Mouse (Mus musculus) heart, adult 2 months (tissue): ENCODE results near the gene Krtap17-1. TPM values are rescaled to one million over a fixed set of nuclear protein-coding genes. Genes with fewer than 3 reads are reported as not detected.

ENCODE experiments used
- DNase-seq, 2 experiments: peaks; one replicate each; pipeline ENCODE4 v3.0.0; 2021
- H3K27ac ChIP-seq: fragments of 200-600 bp; 2 replicates; pipeline ENCODE4 v1.8.1; 2022
- H3K27me3 ChIP-seq: fragments of 200-500 bp; 2 replicates; pipeline ENCODE4 v1.6.1; 2012; ENCODE audit warnings: mild to moderate bottlenecking, low read length, inconsistent platforms, mixed read lengths; ENCODE audit not compliant: control insufficient read depth, insufficient read depth
- H3K36me3 ChIP-seq: fragments of 200-500 bp; 2 replicates; pipeline ENCODE4 v1.6.1; 2012; ENCODE audit warnings: low read length, inconsistent platforms; ENCODE audit not compliant: control insufficient read depth, insufficient read depth
- H3K4me1 ChIP-seq: fragments of 200-500 bp; 2 replicates; pipeline ENCODE4 v1.6.1; 2011; ENCODE audit warnings: low read length; ENCODE audit not compliant: control insufficient read depth, insufficient read depth
- H3K4me3 ChIP-seq: fragments of 200-600 bp; 2 replicates; pipeline ENCODE4 v1.8.1; 2022
- H3K79me2 ChIP-seq: fragments of 200-500 bp; replicated peaks from 2 replicates; pipeline ENCODE4 v1.6.1; 2012; ENCODE audit warnings: mild to moderate bottlenecking, inconsistent platforms, low read length, moderate library complexity, mixed read lengths; ENCODE audit not compliant: control insufficient read depth, insufficient read depth
- H3K9ac ChIP-seq: fragments of 200-500 bp; 2 replicates; pipeline ENCODE4 v1.6.1; 2012; ENCODE audit warnings: low read depth, mild to moderate bottlenecking, control low read depth, inconsistent platforms, low read length, mixed read lengths
- CTCF ChIP-seq: fragments of 200-600 bp; IDR thresholded peaks from 2 replicates; pipeline ENCODE4 v1.8.1; 2022; ENCODE audit warnings: antibody characterized with exemption, mild to moderate bottlenecking, moderate library complexity
- EP300 ChIP-seq: fragments of 200-500 bp; IDR thresholded peaks from 2 replicates; pipeline ENCODE4 v1.6.1; 2011; ENCODE audit warnings: low read depth, low read length, control low read depth; ENCODE audit not compliant: insufficient read depth
- POLR2A ChIP-seq: fragments of 200-500 bp; IDR thresholded peaks from 2 replicates; pipeline ENCODE4 v1.6.1; 2011; ENCODE audit warnings: mild to moderate bottlenecking, low read depth, low read length, control low read depth; ENCODE audit not compliant: insufficient read depth
- WGBS: fragments of 180-500 bp; shearing (Covaris S2); methylation state at CpG from one replicate; pipeline ENCODE4 v1.1.7; 2018; 5-methylcytosine and 5-hydroxymethylcytosine counted together
- intact Hi-C: fragments of 180-260 bp; cut with DNase I; formaldehyde crosslinking; loops from one replicate; pipeline ENCODE4 v1.15.1; 2025
- polyA plus RNA-seq: library from polyadenylated mRNA; depleted of rRNA; stranded (reverse); fragments of >200 nt; gene quantifications from 2 replicates; pipeline ENCODE4 v1.2.3, GENCODE M21; 2012
- total RNA-seq, 2 experiments: library from RNA; stranded (reverse); gene quantifications; 2 replicates each; pipeline ENCODE4 v1.2.3; 2021

Krtap17-1 gene
- total and polyA plus RNA-seq, 3 experiments: not detected

- Histone ChIP-seq H3K9ac (no peak overlapping the region), H3K4me1 (no peaks in the 10 kb centered on the region), H3K27me3 (no peaks in the 10 kb centered on the region; the same call in 1 of the 2 replicates), H3K27ac (no peak overlapping the region), H3K36me3 (no peaks in the 10 kb centered on the region), H3K4me3 (no peak overlapping the region), H3K79me2 (no peaks in the 10 kb centered on the region)
- no peak for DNase-seq
- TF ChIP-seq POLR2A: no peak
- TF ChIP-seq CTCF: no peak
- no peak for TF ChIP-seq EP300
- intact Hi-C loops: no loop called here
- 83% methylated on average over 7 of the region's 7 CpGs for WGBS
These were observed 5.3 kb upstream of the Krtap17-1 start for GRCm38 (mm10) chr11:99999091-99999490.

- TF ChIP-seq EP300: no peak
- TF ChIP-seq POLR2A: no peak
- no peak for TF ChIP-seq CTCF
- 60% methylated on average over 4 of the region's 4 CpGs for WGBS
- Histone ChIP-seq H3K79me2 (no peaks in the 10 kb centered on the region), H3K36me3 (no peaks in the 10 kb centered on the region), H3K27me3 (peaks cover 7% of the 10 kb centered on the region), H3K27ac (no peak overlapping the region), H3K9ac (no peak overlapping the region), H3K4me3 (no peak overlapping the region), H3K4me1 (no peaks in the 10 kb centered on the region)
- intact Hi-C loops: no loop called here
- no peak for DNase-seq
These were observed 529 bp upstream of the Krtap17-1 start for GRCm38 (mm10) chr11:99994384-99994661.

GRCm38 (mm10) chr11:99990571-99990970 lies 3.2 kb downstream of the Krtap17-1 start:
- Histone ChIP-seq H3K27me3 (peaks cover 7% of the 10 kb centered on the region), H3K9ac (no peak overlapping the region), H3K4me3 (no peak overlapping the region), H3K27ac (no peak overlapping the region), H3K36me3 (no peaks in the 10 kb centered on the region), H3K79me2 (no peaks in the 10 kb centered on the region), H3K4me1 (no peaks in the 10 kb centered on the region)
- DNase-seq: no peak
- no peak for TF ChIP-seq EP300
- no peak for TF ChIP-seq POLR2A
- no peak for TF ChIP-seq CTCF
- WGBS: 77% methylated on average over 3 of the region's 3 CpGs
- intact Hi-C loops: no loop called here

GRCm38 (mm10) chr11:99989881-99990405 lies 3.9 kb downstream of the Krtap17-1 start:
- intact Hi-C loops: no loop called here
- peaks cover 7% of the 10 kb centered on the region for H3K27me3 ChIP-seq
- H3K27ac ChIP-seq: no peak overlapping the region
- 77% methylated on average over 6 of the region's 6 CpGs for WGBS
- no peak for DNase-seq
- H3K4me1 ChIP-seq: no peaks in the 10 kb centered on the region
- H3K79me2 ChIP-seq: no peaks in the 10 kb centered on the region
- H3K36me3 ChIP-seq: no peaks in the 10 kb centered on the region
- H3K9ac ChIP-seq: no peak overlapping the region
- H3K4me3 ChIP-seq: no peak overlapping the region
- TF ChIP-seq EP300 (no peak), POLR2A (no peak), CTCF (no peak)

- peaks cover 5% of the 10 kb centered on the region for H3K27me3 ChIP-seq
- H3K27ac ChIP-seq: no peak overlapping the region
- no peak for DNase-seq
- H3K79me2 ChIP-seq: no peaks in the 10 kb centered on the region
- no peak overlapping the region for H3K4me3 ChIP-seq
- intact Hi-C loops: no loop called here
- TF ChIP-seq EP300 (no peak), POLR2A (no peak), CTCF (no peak)
- WGBS: 87% methylated on average over 3 of the region's 3 CpGs
- no peak overlapping the region for H3K9ac ChIP-seq
- no peaks in the 10 kb centered on the region for H3K4me1 ChIP-seq
- H3K36me3 ChIP-seq: no peaks in the 10 kb centered on the region
These were observed 5.3 kb downstream of the Krtap17-1 start for GRCm38 (mm10) chr11:99988530-99988929.

GRCm38 (mm10) chr11:99986180-99986647 lies 7.6 kb downstream of the Krtap17-1 start, which contains the start of gene Krtap16-1:
Gene Krtap16-1 (minus strand): TSS chr11:99986597.
- no peak within 1 kb of the TSS for H3K9ac ChIP-seq
- H3K27me3 ChIP-seq: no peaks in the 10 kb centered on the region; the same call in 1 of the 2 replicates
- DNase-seq: no peak
- no peak within 1 kb of the TSS for H3K4me3 ChIP-seq
- intact Hi-C loops: no loop called here
- WGBS: 77% methylated on average over 8 of the region's 8 CpGs
- no peak within 1 kb of the TSS for H3K27ac ChIP-seq
- TF ChIP-seq EP300 (no peak), POLR2A (no peak), CTCF (no peak)
- no peaks in the 10 kb centered on the region for H3K79me2 ChIP-seq
- H3K36me3 ChIP-seq: no peaks in the 10 kb centered on the region
- no peaks in the 10 kb centered on the region for H3K4me1 ChIP-seq
